Mouse (Mus musculus) CH12.LX (cell line): ENCODE results near the gene Polr2a. TPM values are rescaled to one million over a fixed set of nuclear protein-coding genes. Genes with fewer than 3 reads are reported as not detected.

Experiments used
- DNase-seq: peaks from one replicate; pipeline ENCODE4 v3.0.0-alpha.2; 2013; ENCODE audit errors: extremely low read depth
- H3K27ac ChIP-seq: 2 replicates; pipeline ENCODE4 v1.5.1; 2012; ENCODE audit warnings: low read depth, mild to moderate bottlenecking, control low read depth, moderate library complexity; ENCODE audit not compliant: insufficient read depth
- H3K27me3 ChIP-seq: replicated peaks from 2 replicates; pipeline ENCODE3; 2012; ENCODE audit warnings: inconsistent platforms
- H3K36me3 ChIP-seq, 2 experiments: replicated peaks in 1 of 2; 2 replicates each; pipeline versions ENCODE3 to v1.6.1; 2012; ENCODE audit warnings: inconsistent platforms in 1 of 2, low read length in 1 of 2, mild to moderate bottlenecking in 1 of 2, mixed read lengths in 1 of 2, moderate library complexity in 1 of 2; ENCODE audit not compliant: control insufficient read depth in 1 of 2, insufficient read depth in 1 of 2
- H3K4me1 ChIP-seq, 2 experiments: 2 replicates each; pipeline ENCODE4 v1.6.1; 2012; ENCODE audit warnings: inconsistent platforms in 1 of 2, moderate library complexity in 1 of 2; ENCODE audit not compliant: insufficient read depth in 2 of 2, control insufficient read depth in 1 of 2
- H3K4me2 ChIP-seq: 2 replicates; pipeline ENCODE4 v1.6.1; 2012; ENCODE audit warnings: low read depth, mild to moderate bottlenecking, control low read depth; ENCODE audit not compliant: poor library complexity, insufficient read depth, severe bottlenecking
- H3K4me3 ChIP-seq, 3 experiments: fragments of 150-350 bp in 1 of 3; sonication (generic) in 1 of 3; replicated peaks in 1 of 3; 2 replicates each; pipeline versions ENCODE3 to v1.5.1; 2011 to 2012; ENCODE audit warnings: low read depth in 2 of 3, low read length in 2 of 3, mild to moderate bottlenecking in 2 of 3, moderate library complexity in 2 of 3, control low read depth in 1 of 3, improper control_type of control experiment in 1 of 3, inconsistent platforms in 1 of 3, mixed read lengths in 1 of 3; ENCODE audit not compliant: poor library complexity in 1 of 3
- H3K79me2 ChIP-seq: replicated peaks from 2 replicates; pipeline ENCODE4 v1.6.1; 2012; ENCODE audit warnings: mild to moderate bottlenecking, moderate library complexity; ENCODE audit not compliant: control insufficient read depth, poor library complexity, insufficient read depth, severe bottlenecking; ENCODE audit errors: extremely low read depth
- H3K9ac ChIP-seq: 2 replicates; pipeline ENCODE4 v1.6.1; 2012; ENCODE audit warnings: low read depth, mild to moderate bottlenecking, control low read depth, moderate library complexity; ENCODE audit not compliant: insufficient read depth
- H3K9me3 ChIP-seq: replicated peaks from 2 replicates; pipeline ENCODE3; 2012; ENCODE audit warnings: low read length, inconsistent platforms, mixed read lengths
- BHLHE40 ChIP-seq: IDR thresholded peaks from 2 replicates; pipeline ENCODE4 v1.6.1; 2011; ENCODE audit warnings: mild to moderate bottlenecking, low read depth, low read length, improper control_type of control experiment
- CHD1 ChIP-seq: IDR thresholded peaks from 2 replicates; pipeline ENCODE4 v1.6.1; 2012; ENCODE audit warnings: low read depth, low read length, improper control_type of control experiment, inconsistent platforms
- CHD2 ChIP-seq: IDR thresholded peaks from 2 replicates; pipeline ENCODE4 v1.6.1; 2011; ENCODE audit warnings: low read length, improper control_type of control experiment
- CTCF ChIP-seq, 2 experiments: IDR thresholded peaks in 1 of 2; conservative IDR thresholded peaks in 1 of 2; 2 replicates each; pipeline ENCODE4 v1.5.1; 2011 to 2012; ENCODE audit warnings: low read depth in 2 of 2, low read length in 2 of 2, improper control_type of control experiment in 1 of 2, inconsistent platforms in 1 of 2, mild to moderate bottlenecking in 1 of 2, moderate library complexity in 1 of 2
- E2F4 ChIP-seq: IDR thresholded peaks from 2 replicates; pipeline ENCODE4 v1.6.1; 2011; ENCODE audit warnings: low read depth, low read length, improper control_type of control experiment; ENCODE audit not compliant: insufficient replicate concordance
- ELF1 ChIP-seq: IDR thresholded peaks from 2 replicates; pipeline ENCODE4 v1.6.1; 2014; ENCODE audit warnings: low read depth, mild to moderate bottlenecking, inconsistent platforms, low read length, improper control_type of control experiment
- EP300 ChIP-seq: IDR thresholded peaks from 2 replicates; pipeline ENCODE4 v1.6.1; 2011; ENCODE audit warnings: low read length, improper control_type of control experiment
- HCFC1 ChIP-seq: IDR thresholded peaks from 2 replicates; pipeline ENCODE4 v1.6.1; 2012; ENCODE audit warnings: low read depth, mild to moderate bottlenecking, inconsistent platforms, low read length, improper control_type of control experiment
- IRF4 ChIP-seq: IDR thresholded peaks from 2 replicates; pipeline ENCODE4 v1.6.1; 2014; ENCODE audit warnings: low read depth, mild to moderate bottlenecking, inconsistent platforms, low read length, improper control_type of control experiment
- JUND ChIP-seq: conservative IDR thresholded peaks from 2 replicates; pipeline ENCODE4 v1.6.1; 2011; ENCODE audit warnings: low read depth, low read length, improper control_type of control experiment
- KAT2A ChIP-seq: IDR thresholded peaks from 2 replicates; pipeline ENCODE4 v1.6.1; 2012; ENCODE audit warnings: low read length, improper control_type of control experiment, inconsistent platforms; ENCODE audit not compliant: insufficient replicate concordance
- MAFK ChIP-seq: IDR thresholded peaks from 2 replicates; pipeline ENCODE4 v1.6.1; 2011; ENCODE audit warnings: low read length, improper control_type of control experiment; ENCODE audit not compliant: insufficient replicate concordance
- MAX ChIP-seq: IDR thresholded peaks from 2 replicates; pipeline ENCODE4 v1.6.1; 2011; ENCODE audit warnings: low read length, improper control_type of control experiment
- MAZ ChIP-seq: IDR thresholded peaks from 2 replicates; pipeline ENCODE4 v1.6.1; 2012; ENCODE audit warnings: low read depth, mild to moderate bottlenecking, inconsistent platforms, low read length, improper control_type of control experiment, moderate library complexity
- MEF2A ChIP-seq: IDR thresholded peaks from 2 replicates; pipeline ENCODE4 v1.6.1; 2014; ENCODE audit warnings: low read depth, mild to moderate bottlenecking, inconsistent platforms, low read length, improper control_type of control experiment, borderline replicate concordance
- MYC ChIP-seq: IDR thresholded peaks from 2 replicates; pipeline ENCODE4 v1.6.1; 2011; ENCODE audit warnings: low read depth, mild to moderate bottlenecking, improper control_type of control experiment, low read length
- NRF1 ChIP-seq: IDR thresholded peaks from 2 replicates; pipeline ENCODE4 v1.6.1; 2014; ENCODE audit warnings: low read depth, mild to moderate bottlenecking, inconsistent platforms, low read length, improper control_type of control experiment, moderate library complexity
- PAX5 ChIP-seq: IDR thresholded peaks from 2 replicates; pipeline ENCODE4 v1.6.1; 2012; ENCODE audit warnings: low read length, inconsistent platforms, mixed read lengths
- POLR2A ChIP-seq: IDR thresholded peaks from 2 replicates; pipeline ENCODE4 v1.6.1; 2011; ENCODE audit warnings: low read depth, mild to moderate bottlenecking, improper control_type of control experiment, low read length
- POLR2AphosphoS2 ChIP-seq: IDR thresholded peaks from 2 replicates; pipeline ENCODE4 v1.6.1; 2011; ENCODE audit warnings: low read depth, low read length, improper control_type of control experiment
- RCOR1 ChIP-seq: conservative IDR thresholded peaks from 2 replicates; pipeline ENCODE4 v1.6.1; 2012; ENCODE audit warnings: low read depth, mild to moderate bottlenecking, inconsistent platforms, low read length, improper control_type of control experiment
- SIN3A ChIP-seq: IDR thresholded peaks from 2 replicates; pipeline ENCODE4 v1.6.1; 2012; ENCODE audit warnings: low read length, improper control_type of control experiment, inconsistent platforms
- TBP ChIP-seq: conservative IDR thresholded peaks from 2 replicates; pipeline ENCODE4 v1.6.1; 2011; ENCODE audit warnings: low read depth, low read length, improper control_type of control experiment
- UBTF ChIP-seq: IDR thresholded peaks from 2 replicates; pipeline ENCODE4 v1.6.1; 2012; ENCODE audit warnings: low read depth, mild to moderate bottlenecking, inconsistent platforms, low read length, improper control_type of control experiment, moderate library complexity
- USF1 ChIP-seq: IDR thresholded peaks from 2 replicates; pipeline ENCODE4 v1.6.1; 2014; ENCODE audit warnings: low read depth, mild to moderate bottlenecking, inconsistent platforms, low read length, improper control_type of control experiment
- USF2 ChIP-seq: conservative IDR thresholded peaks from 2 replicates; pipeline ENCODE4 v1.6.1; 2011; ENCODE audit warnings: low read depth, low read length, improper control_type of control experiment
- ZC3H11A ChIP-seq: IDR thresholded peaks from 2 replicates; pipeline ENCODE4 v1.6.1; 2012; ENCODE audit warnings: low read depth, mild to moderate bottlenecking, inconsistent platforms, low read length, improper control_type of control experiment
- ZKSCAN1 ChIP-seq: IDR thresholded peaks from 2 replicates; pipeline ENCODE4 v1.6.1; 2012; ENCODE audit warnings: low read depth, inconsistent platforms, low read length, improper control_type of control experiment, borderline replicate concordance
- dilution Hi-C: fragments of 300-500 bp; cut with MboI; formaldehyde crosslinking; loops from 2 replicates; pipeline ENCODE4 v1.14.3; 2020; ENCODE audit warnings: low sequenced_read_pairs; ENCODE audit not compliant: extremely low pct_unique_long_range_greater_than_20kb, extremely low pct_ligation_motif_present
- in situ Hi-C: fragments of 300-500 bp; cut with MboI; formaldehyde crosslinking; loops from 3 replicates; pipeline ENCODE4 v1.14.3; 2019; ENCODE audit warnings: low sequenced_read_pairs, low pct_ligation_motif_present, low pct_unique_long_range_greater_than_20kb, mixed read lengths
- polyA plus RNA-seq: library from polyadenylated mRNA; unstranded; fragments of >175 nt; gene quantifications from 2 replicates; pipeline ENCODE4 v1.2.1, GENCODE M21; 2012; ENCODE audit warnings: low read depth; ENCODE audit not compliant: insufficient read length
- total RNA-seq, 2 experiments: library from RNA; depleted of rRNA; stranded (reverse); fragments of 300-350 nt in 1 of 2; fragments of >200 nt in 1 of 2; gene quantifications; 2 replicates each; pipeline ENCODE4 v1.2.3; 2012 to 2014

Gene Polr2a
- total and polyA plus RNA-seq, 3 experiments: 14.8 to 162 (median 45.0) TPM

GRCm38 (mm10) chr11:69760160-69760900, 1.9 kb upstream of the Polr2a start:
- H3K9ac ChIP-seq: peak overlapping the region; percentile 82; the same call in 1 of the 2 replicates
- DNase-seq: no peak
- H3K4me3 ChIP-seq: peak overlapping the region in 1 of 3 experiments; percentile 37
- H3K4me1 ChIP-seq: peaks cover 13 to 31% of the 10 kb centered on the region in 2 experiments
- peak overlapping the region; percentile 44; the same call in 1 of the 2 replicates for H3K27ac ChIP-seq
- H3K36me3 ChIP-seq: peaks cover 0 to 6% of the 10 kb centered on the region in 2 experiments
- peaks cover 2% of the 10 kb centered on the region for H3K27me3 ChIP-seq
- dilution Hi-C loops: no loop called here
- H3K9me3 ChIP-seq: no peaks in the 10 kb centered on the region
- in situ Hi-C loops: no loop called here
- peak overlapping the region; percentile 82; the same call in 1 of the 2 replicates for H3K4me2 ChIP-seq
- TF ChIP-seq NRF1 (no peak), CTCF (conservative IDR thresholded peaks at IDR 0.05 in 1 of 2, IDR thresholded peaks at IDR 0.05 in 1 of 2; ENCODE audit: low read depth in 2 of 2, low read length in 2 of 2) (no peak), MAX (no peak), MAZ (no peak), USF2 (no peak)
- H3K79me2 ChIP-seq: peaks cover 23% of the 10 kb centered on the region

- dilution Hi-C loops (no loop called here), in situ Hi-C loops (loop anchor here (5.0 kb wide), 1 partner anchor 33 kb away; no protein-coding TSS in a partner anchor)
- Histone ChIP-seq H3K4me2 (peak overlapping the region; percentile 82), H3K9me3 (no peaks in the 10 kb centered on the region), H3K27me3 (no peaks in the 10 kb centered on the region), H3K36me3 (peaks cover 0 to 9% of the 10 kb centered on the region in 2 experiments), H3K79me2 (peaks cover 35% of the 10 kb centered on the region), H3K4me3 (peak overlapping the region; percentile 55 to 60 (median 59)), H3K4me1 (peaks cover 12 to 38% of the 10 kb centered on the region in 2 experiments), H3K9ac (peak overlapping the region; percentile 82), H3K27ac (peak overlapping the region; percentile 92)
- peak; percentile 98 for DNase-seq
- TF ChIP-seq POLR2AphosphoS2 (no peak), POLR2A (peak; percentile 81), MYC (peak; percentile 89), CTCF (conservative IDR thresholded peaks at IDR 0.05 in 1 of 2, IDR thresholded peaks at IDR 0.05 in 1 of 2; ENCODE audit: low read depth in 2 of 2, low read length in 2 of 2) (no peak), CHD2 (peak; percentile 83), MAFK (0 out of 2 replicates have a peak, but pooled peaks have one; percentile 26), HCFC1 (no peak), SIN3A (peak; percentile 25), ELF1 (no peak), ZKSCAN1 (no peak), USF1 (no peak), JUND (peak; percentile 61; the same call in 1 of the 2 replicates), TBP (peak; percentile 87), ZC3H11A (no peak), CHD1 (peak; percentile 28), USF2 (no peak), UBTF (no peak), E2F4 (no peak), IRF4 (peak; percentile 65), KAT2A (no peak), EP300 (peak; percentile 63; the same call in 1 of the 2 replicates), MAZ (peak; percentile 99), MEF2A (peak; percentile 69), PAX5 (no peak), BHLHE40 (peak; percentile 91), RCOR1 (peak; percentile 80), MAX (peak; percentile 83)
Observed at GRCm38 (mm10) chr11:69758971-69759721, 709 bp upstream of the Polr2a start.
